Mouse (Mus musculus): ENCODE data around the gene Elavl3. TPM values are rescaled to one million over a fixed set of nuclear protein-coding genes. Genes with fewer than 3 reads are reported as not detected.
A peak's percentile ranks its signal among the peaks of the same experiment; 100 is the strongest.

The Elavl3 gene
- polyA plus RNA-seq, 1 experiment from 2014 or later: 88.1 TPM

- ATAC-seq (no peak), DNase-seq (ENCODE audit: low spot score) (peak; percentile 42)
- H3K36me3 ChIP-seq (ENCODE audit: control insufficient read depth, insufficient read depth, low read length): peaks cover 64% of the 10 kb centered on the region
- no peak overlapping the region for H3K4me2 ChIP-seq (ENCODE audit: low read length)
- no peak overlapping the region for H3K27ac ChIP-seq (ENCODE audit: low read depth, low read length)
- H3K27me3 ChIP-seq (replicated peaks; ENCODE audit: control insufficient read depth, insufficient read depth, low read length): no peaks in the 10 kb centered on the region
- H3K9me3 ChIP-seq (replicated peaks; ENCODE audit: control insufficient read depth, low read length): no peaks in the 10 kb centered on the region
- H3K9ac ChIP-seq (ENCODE audit: low read length): no peak overlapping the region
- WGBS: 69% methylated on average over 3 of the region's 3 CpGs
- no peak overlapping the region for H3K4me3 ChIP-seq (ENCODE audit: low read depth, low read length)
- H3K4me1 ChIP-seq (ENCODE audit: control insufficient read depth, insufficient read depth, low read length): peaks cover 6% of the 10 kb centered on the region
Observed at GRCm38 (mm10) chr9:22066433-22066832, 14.6 kb upstream of the Elavl3 start.

- peaks cover 6% of the 10 kb centered on the region for H3K4me1 ChIP-seq (ENCODE audit: control insufficient read depth, insufficient read depth, low read length)
- no peak overlapping the region for H3K9ac ChIP-seq (ENCODE audit: low read length)
- DNase-seq (ENCODE audit: low spot score) (no peak), ATAC-seq (no peak)
- H3K27me3 ChIP-seq (replicated peaks; ENCODE audit: control insufficient read depth, insufficient read depth, low read length): no peaks in the 10 kb centered on the region
- 99% methylated on average over 11 of the region's 11 CpGs for WGBS
- no peak overlapping the region for H3K27ac ChIP-seq (ENCODE audit: low read depth, low read length)
- no peaks in the 10 kb centered on the region for H3K9me3 ChIP-seq (replicated peaks; ENCODE audit: control insufficient read depth, low read length)
- H3K4me3 ChIP-seq (ENCODE audit: low read depth, low read length): no peak overlapping the region
- no peak overlapping the region for H3K4me2 ChIP-seq (ENCODE audit: low read length)
- peaks cover 72% of the 10 kb centered on the region for H3K36me3 ChIP-seq (ENCODE audit: control insufficient read depth, insufficient read depth, low read length)
Observed at GRCm38 (mm10) chr9:22065642-22066041, 13.8 kb upstream of the Elavl3 start.

GRCm38 (mm10) chr9:22064341-22064740 is 12.5 kb upstream of the Elavl3 start:
- no peak overlapping the region for H3K4me2 ChIP-seq (ENCODE audit: low read length)
- H3K4me1 ChIP-seq (ENCODE audit: control insufficient read depth, insufficient read depth, low read length): no peaks in the 10 kb centered on the region
- no peak overlapping the region for H3K4me3 ChIP-seq (ENCODE audit: low read depth, low read length)
- no peak overlapping the region for H3K27ac ChIP-seq (ENCODE audit: low read depth, low read length)
- ATAC-seq (peak; percentile 65; the same call in 1 of the 2 replicates), DNase-seq (ENCODE audit: low spot score) (peak; percentile 66)
- no peak overlapping the region for H3K9ac ChIP-seq (ENCODE audit: low read length)
- no peaks in the 10 kb centered on the region for H3K9me3 ChIP-seq (replicated peaks; ENCODE audit: control insufficient read depth, low read length)
- no peaks in the 10 kb centered on the region for H3K27me3 ChIP-seq (replicated peaks; ENCODE audit: control insufficient read depth, insufficient read depth, low read length)
- H3K36me3 ChIP-seq (ENCODE audit: control insufficient read depth, insufficient read depth, low read length): peaks cover 77% of the 10 kb centered on the region
- WGBS: 91% methylated on average over 3 of the region's 3 CpGs

GRCm38 (mm10) chr9:22061339-22061738 is 9.5 kb upstream of the Elavl3 start:
- ATAC-seq: no peak

GRCm38 (mm10) chr9:22058011-22058424 is 6.2 kb upstream of the Elavl3 start:
- no peak overlapping the region for H3K4me2 ChIP-seq (ENCODE audit: low read length)
- H3K4me1 ChIP-seq (ENCODE audit: control insufficient read depth, insufficient read depth, low read length): 0 out of 2 replicates have a peak, but pooled peaks cover 2% of the 10 kb centered on the region
- H3K36me3 ChIP-seq (ENCODE audit: control insufficient read depth, insufficient read depth, low read length): peaks cover 60% of the 10 kb centered on the region
- no peak overlapping the region for H3K27ac ChIP-seq (ENCODE audit: low read depth, low read length)
- ATAC-seq (no peak), DNase-seq (ENCODE audit: low spot score) (no peak)
- no peaks in the 10 kb centered on the region for H3K27me3 ChIP-seq (replicated peaks; ENCODE audit: control insufficient read depth, insufficient read depth, low read length)
- no peak overlapping the region for H3K9ac ChIP-seq (ENCODE audit: low read length)
- 92% methylated on average over 9 of the region's 9 CpGs for WGBS
- H3K9me3 ChIP-seq (replicated peaks; ENCODE audit: control insufficient read depth, low read length): no peaks in the 10 kb centered on the region
- H3K4me3 ChIP-seq (ENCODE audit: low read depth, low read length): no peak overlapping the region

More at GRCm38 (mm10) chr9:22061339-22061738, 9.5 kb upstream of the Elavl3 start:
- WGBS: 84% methylated on average over 2 of the region's 2 CpGs
- Histone ChIP-seq H3K27me3 (replicated peaks; ENCODE audit: control insufficient read depth, insufficient read depth, low read length) (no peaks in the 10 kb centered on the region), H3K4me1 (ENCODE audit: control insufficient read depth, insufficient read depth, low read length) (no peaks in the 10 kb centered on the region), H3K4me2 (ENCODE audit: low read length) (no peak overlapping the region), H3K9ac (ENCODE audit: low read length) (no peak overlapping the region), H3K9me3 (replicated peaks; ENCODE audit: control insufficient read depth, low read length) (no peaks in the 10 kb centered on the region), H3K4me3 (ENCODE audit: low read depth, low read length) (no peak overlapping the region), H3K27ac (ENCODE audit: low read depth, low read length) (no peak overlapping the region), H3K36me3 (ENCODE audit: control insufficient read depth, insufficient read depth, low read length) (peaks cover 85% of the 10 kb centered on the region)
- DNase-seq (ENCODE audit: low spot score): no peak

GRCm38 (mm10) chr9:22057031-22057517 is 5.3 kb upstream of the Elavl3 start:
- Histone ChIP-seq H3K36me3 (ENCODE audit: control insufficient read depth, insufficient read depth, low read length) (peaks cover 51% of the 10 kb centered on the region), H3K4me2 (ENCODE audit: low read length) (no peak overlapping the region), H3K4me3 (ENCODE audit: low read depth, low read length) (no peak overlapping the region), H3K27ac (ENCODE audit: low read depth, low read length) (no peak overlapping the region), H3K9ac (ENCODE audit: low read length) (no peak overlapping the region), H3K9me3 (replicated peaks; ENCODE audit: control insufficient read depth, low read length) (no peaks in the 10 kb centered on the region), H3K4me1 (ENCODE audit: control insufficient read depth, insufficient read depth, low read length) (peaks cover 5% of the 10 kb centered on the region), H3K27me3 (replicated peaks; ENCODE audit: control insufficient read depth, insufficient read depth, low read length) (no peaks in the 10 kb centered on the region)
- 94% methylated on average over 9 of the region's 9 CpGs for WGBS
- DNase-seq (ENCODE audit: low spot score) (no peak), ATAC-seq (no peak)

- WGBS: 80% methylated on average over 9 of the region's 9 CpGs
- H3K27ac ChIP-seq (ENCODE audit: low read depth, low read length): no peak overlapping the region
Observed at GRCm38 (mm10) chr9:22056303-22056910, 4.6 kb upstream of the Elavl3 start.

GRCm38 (mm10) chr9:22055713-22056112 is 3.9 kb upstream of the Elavl3 start:
- WGBS: 47% methylated on average over 29 of the region's 29 CpGs
- no peaks in the 10 kb centered on the region for H3K27me3 ChIP-seq (replicated peaks; ENCODE audit: control insufficient read depth, insufficient read depth, low read length)
- H3K4me1 ChIP-seq (ENCODE audit: control insufficient read depth, insufficient read depth, low read length): peaks cover 5% of the 10 kb centered on the region
- no peaks in the 10 kb centered on the region for H3K9me3 ChIP-seq (replicated peaks; ENCODE audit: control insufficient read depth, low read length)
- DNase-seq (ENCODE audit: low spot score) (no peak), ATAC-seq (no peak)
- H3K27ac ChIP-seq (ENCODE audit: low read depth, low read length): no peak overlapping the region
- H3K4me2 ChIP-seq (ENCODE audit: low read length): no peak overlapping the region
- no peak overlapping the region for H3K9ac ChIP-seq (ENCODE audit: low read length)
- H3K36me3 ChIP-seq (ENCODE audit: control insufficient read depth, insufficient read depth, low read length): peaks cover 37% of the 10 kb centered on the region
- no peak overlapping the region for H3K4me3 ChIP-seq (ENCODE audit: low read depth, low read length)

More at GRCm38 (mm10) chr9:22056303-22056910, 4.6 kb upstream of the Elavl3 start:
- no peak for ATAC-seq
- DNase-seq (ENCODE audit: low spot score): no peak
- Histone ChIP-seq H3K9me3 (replicated peaks; ENCODE audit: control insufficient read depth, low read length) (no peaks in the 10 kb centered on the region), H3K27me3 (replicated peaks; ENCODE audit: control insufficient read depth, insufficient read depth, low read length) (no peaks in the 10 kb centered on the region), H3K4me3 (ENCODE audit: low read depth, low read length) (no peak overlapping the region), H3K4me2 (ENCODE audit: low read length) (no peak overlapping the region), H3K36me3 (ENCODE audit: control insufficient read depth, insufficient read depth, low read length) (peaks cover 44% of the 10 kb centered on the region), H3K4me1 (ENCODE audit: control insufficient read depth, insufficient read depth, low read length) (peaks cover 5% of the 10 kb centered on the region), H3K9ac (ENCODE audit: low read length) (no peak overlapping the region)

- ATAC-seq: peak; percentile 13
- Histone ChIP-seq H3K4me3 (ENCODE audit: low read depth, low read length) (peak overlapping the region; percentile 16; the same call in 1 of the 2 replicates), H3K36me3 (ENCODE audit: control insufficient read depth, insufficient read depth, low read length) (peaks cover 33% of the 10 kb centered on the region), H3K4me1 (ENCODE audit: control insufficient read depth, insufficient read depth, low read length) (peaks cover 7% of the 10 kb centered on the region), H3K9ac (ENCODE audit: low read length) (no peak overlapping the region), H3K4me2 (ENCODE audit: low read length) (peak overlapping the region; percentile 50), H3K9me3 (replicated peaks; ENCODE audit: control insufficient read depth, low read length) (no peaks in the 10 kb centered on the region), H3K27ac (ENCODE audit: low read depth, low read length) (no peak overlapping the region), H3K27me3 (replicated peaks; ENCODE audit: control insufficient read depth, insufficient read depth, low read length) (no peaks in the 10 kb centered on the region)
- 2% methylated on average over 32 of the region's 32 CpGs for WGBS
- peak; percentile 91 for DNase-seq (ENCODE audit: low spot score)
Observed at GRCm38 (mm10) chr9:22054411-22055076, 2.7 kb upstream of the Elavl3 start.

Data from forebrain, embryonic 14.5 days (tissue).